Mouse (Mus musculus): ENCODE results near the gene Spata16.
A peak's percentile ranks its signal among the peaks of the same experiment; 100 is the strongest.
"Not testable (repeated sequence)": the region's sequence is repeated elsewhere in the genome, so short reads cannot be mapped to it uniquely, and the experiment has no call there.

Spata16 gene

GRCm38 (mm10) chr3:26637402-26637801 lies at the start of gene Spata16:
TSS of gene Spata16 (plus strand) at chr3:26637620.
- DNase-seq (ENCODE audit: low spot score), result no peak

- no peak for DNase-seq (ENCODE audit: low spot score)
Measured at GRCm38 (mm10) chr3:26604861-26605260, 32.6 kb upstream of the Spata16 start.

- DNase-seq (ENCODE audit: low spot score), result no peak
Measured at GRCm38 (mm10) chr3:26608531-26608930, 28.9 kb upstream of the Spata16 start.

GRCm38 (mm10) chr3:26639214-26639613 lies 1.8 kb downstream of the Spata16 start:
- DNase-seq (ENCODE audit: low spot score), result peak; percentile 11

- no peak for DNase-seq (ENCODE audit: low spot score)
Measured at GRCm38 (mm10) chr3:26639851-26640250, 2.4 kb downstream of the Spata16 start.

- DNase-seq (ENCODE audit: low spot score), result peak; percentile 20
Measured at GRCm38 (mm10) chr3:26640321-26641075, 3.1 kb downstream of the Spata16 start.

GRCm38 (mm10) chr3:26641351-26642249 lies 4.2 kb downstream of the Spata16 start:
- peak; percentile 79 for DNase-seq (ENCODE audit: low spot score)

- no peak for DNase-seq (ENCODE audit: low spot score)
Measured at GRCm38 (mm10) chr3:26644136-26644535, 6.7 kb downstream of the Spata16 start.

- no peak for DNase-seq (ENCODE audit: low spot score)
Measured at GRCm38 (mm10) chr3:26646834-26647233, 9.4 kb downstream of the Spata16 start.

- no peak for DNase-seq (ENCODE audit: low spot score)
Measured at GRCm38 (mm10) chr3:26685832-26686231, 48.4 kb downstream of the Spata16 start.

GRCm38 (mm10) chr3:26709492-26709891 lies 72.1 kb downstream of the Spata16 start:
- DNase-seq (ENCODE audit: low spot score), result not testable (repeated sequence)

- DNase-seq (ENCODE audit: low spot score), result no peak
Measured at GRCm38 (mm10) chr3:26727526-26727925, 90.1 kb downstream of the Spata16 start.

GRCm38 (mm10) chr3:26750492-26750891 lies 113.1 kb downstream of the Spata16 start:
- no peak for DNase-seq (ENCODE audit: low spot score)

- DNase-seq (ENCODE audit: low spot score), result no peak
Measured at GRCm38 (mm10) chr3:26752441-26752840, 115.0 kb downstream of the Spata16 start.

GRCm38 (mm10) chr3:26793334-26794101 lies 156.1 kb downstream of the Spata16 start:
- no peak for DNase-seq (ENCODE audit: low spot score)

GRCm38 (mm10) chr3:26795851-26796538 lies 158.6 kb downstream of the Spata16 start:
- DNase-seq (ENCODE audit: low spot score), result peak; percentile 7

GRCm38 (mm10) chr3:26796954-26797353 lies 159.5 kb downstream of the Spata16 start:
- no peak for DNase-seq (ENCODE audit: low spot score)

- DNase-seq (ENCODE audit: low spot score), result no peak
Measured at GRCm38 (mm10) chr3:26814307-26814706, 176.9 kb downstream of the Spata16 start.

- no peak for DNase-seq (ENCODE audit: low spot score)
Measured at GRCm38 (mm10) chr3:26815764-26816163, 178.3 kb downstream of the Spata16 start.

GRCm38 (mm10) chr3:26819398-26819797 lies 182.0 kb downstream of the Spata16 start:
- no peak for DNase-seq (ENCODE audit: low spot score)
